Mouse (Mus musculus): ENCODE results near the gene Asl. TPM values are rescaled to one million over a fixed set of nuclear protein-coding genes. Genes with fewer than 3 reads are reported as not detected.
"Not testable (repeated sequence)": the region's sequence is repeated elsewhere in the genome, so short reads cannot be mapped to it uniquely, and the experiment has no call there.

Gene Asl
- polyA plus RNA-seq, 1 experiment from 2014 or later = 29.6 TPM

DNA sequence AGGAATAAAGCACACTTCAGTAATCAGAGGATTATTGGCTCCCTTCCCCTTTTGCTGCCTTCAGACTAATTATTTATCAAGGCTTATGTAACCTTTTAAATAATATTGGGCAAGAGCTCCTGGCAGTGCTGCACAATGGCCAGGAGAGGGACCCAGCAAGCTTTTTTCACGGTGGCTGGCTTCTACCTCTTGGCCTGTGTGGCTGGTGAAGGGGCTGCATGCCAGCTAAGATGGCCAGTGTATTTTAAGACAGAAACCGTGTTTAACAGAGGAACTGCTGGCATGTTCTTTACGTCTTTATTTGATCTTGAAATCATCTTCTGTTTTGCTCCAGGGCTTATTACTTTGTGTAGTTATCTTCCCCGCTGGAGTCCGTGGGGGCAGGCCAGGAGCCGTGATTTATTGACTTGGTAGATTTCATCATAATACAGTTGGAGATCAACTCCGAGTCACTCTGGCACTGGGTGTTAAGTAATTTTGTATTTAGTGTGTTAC lies 15.2 kb upstream of the Asl start:
- no peaks in the 10 kb centered on the region for H3K9me3 ChIP-seq
- H3K27ac ChIP-seq = no peak overlapping the region
- no peak for ATAC-seq (ENCODE audit: insufficient number of reproducible peaks, insufficient read depth, low FRiP score, low TSS enrichment, low read depth)
- no peaks in the 10 kb centered on the region for H3K27me3 ChIP-seq
- peaks cover 93% of the 10 kb centered on the region for H3K36me3 ChIP-seq
- H3K4me2 ChIP-seq = no peak overlapping the region
- no peaks in the 10 kb centered on the region for H3K4me1 ChIP-seq (replicated peaks)
- no peak overlapping the region for H3K9ac ChIP-seq (replicated peaks)
- H3K4me3 ChIP-seq (replicated peaks) = no peak overlapping the region
- 79% methylated on average over 7 of the region's 7 CpGs for WGBS

DNA sequence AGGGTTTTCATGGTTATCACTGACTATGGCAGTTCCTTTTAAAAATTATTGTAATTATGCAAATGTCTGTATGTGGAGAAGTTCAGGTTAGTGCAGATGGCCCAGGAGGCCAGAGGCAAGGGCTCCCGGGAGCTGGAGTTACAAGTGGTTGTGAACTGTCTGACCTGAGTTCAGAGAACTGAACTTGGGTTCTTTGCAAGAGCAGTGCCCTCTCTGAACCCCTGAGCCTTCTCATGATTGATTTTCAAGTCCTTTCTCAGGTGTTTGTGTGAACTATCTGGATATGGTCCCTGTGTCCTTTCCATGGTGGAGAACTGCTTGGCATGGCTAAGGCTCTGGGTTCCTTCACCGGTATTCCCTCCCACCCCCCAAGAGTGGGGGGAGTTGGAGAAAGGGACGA lies 14.7 kb upstream of the Asl start:
- Histone ChIP-seq H3K4me2 (no peak overlapping the region), H3K4me1 (replicated peaks) (no peaks in the 10 kb centered on the region), H3K9me3 (no peaks in the 10 kb centered on the region), H3K36me3 (peaks cover 90% of the 10 kb centered on the region), H3K9ac (replicated peaks) (no peak overlapping the region), H3K4me3 (replicated peaks) (no peak overlapping the region), H3K27ac (no peak overlapping the region), H3K27me3 (no peaks in the 10 kb centered on the region)
- no peak for ATAC-seq (ENCODE audit: insufficient number of reproducible peaks, insufficient read depth, low FRiP score, low TSS enrichment, low read depth)
- WGBS = 89% methylated on average over 3 of the region's 3 CpGs

DNA sequence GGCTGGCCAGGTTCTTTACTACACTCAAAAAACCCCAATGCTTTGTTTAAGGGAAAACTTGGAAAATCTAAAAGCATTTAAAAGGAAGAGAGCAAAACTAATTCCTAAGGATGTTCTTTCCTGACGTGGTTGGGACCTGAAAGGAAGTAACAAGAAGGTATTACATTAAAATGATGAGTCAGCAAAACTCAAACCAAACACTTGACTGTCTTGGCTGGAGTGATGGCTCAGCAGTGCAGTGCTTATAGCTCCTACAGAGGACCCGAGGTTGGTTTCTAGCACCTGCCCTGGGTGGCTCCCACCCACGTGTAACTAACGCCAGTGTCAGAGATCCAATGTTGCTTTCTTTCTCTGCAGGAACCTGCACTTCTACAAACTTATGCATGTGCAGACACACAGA lies 12.2 kb upstream of the Asl start:
- Histone ChIP-seq H3K4me3 (replicated peaks) (no peak overlapping the region), H3K27ac (no peak overlapping the region), H3K4me1 (replicated peaks) (no peaks in the 10 kb centered on the region), H3K27me3 (no peaks in the 10 kb centered on the region), H3K4me2 (no peak overlapping the region), H3K9ac (replicated peaks) (no peak overlapping the region), H3K9me3 (no peaks in the 10 kb centered on the region), H3K36me3 (peaks cover 85% of the 10 kb centered on the region)
- 83% methylated on average over 4 of the region's 4 CpGs for WGBS
- no peak for ATAC-seq (ENCODE audit: insufficient number of reproducible peaks, insufficient read depth, low FRiP score, low TSS enrichment, low read depth)

DNA sequence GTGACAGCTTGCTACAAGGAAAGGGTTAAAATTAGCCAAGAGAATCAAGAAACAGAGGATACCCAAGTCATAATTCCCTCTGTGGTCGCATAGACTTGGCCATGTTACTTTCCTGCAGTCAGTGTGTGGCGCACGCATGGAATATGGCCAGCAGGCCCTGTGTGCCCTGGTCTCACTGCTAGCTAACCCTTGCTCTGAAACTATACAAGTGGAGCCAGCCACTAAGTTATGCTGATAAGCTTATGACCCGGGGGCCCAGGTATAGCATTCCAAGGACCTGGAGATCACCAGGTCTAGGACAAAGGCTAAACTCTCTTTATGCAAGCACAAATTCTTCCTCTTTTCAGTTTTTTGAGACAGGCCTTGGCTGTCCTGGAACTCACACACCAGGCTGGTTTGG lies 11.8 kb upstream of the Asl start:
- Histone ChIP-seq H3K27ac (no peak overlapping the region), H3K4me3 (replicated peaks) (no peak overlapping the region), H3K9me3 (no peaks in the 10 kb centered on the region), H3K9ac (replicated peaks) (no peak overlapping the region), H3K36me3 (peaks cover 85% of the 10 kb centered on the region), H3K4me2 (no peak overlapping the region), H3K4me1 (replicated peaks) (no peaks in the 10 kb centered on the region), H3K27me3 (no peaks in the 10 kb centered on the region)
- WGBS = 93% methylated on average over 4 of the region's 4 CpGs
- ATAC-seq (ENCODE audit: insufficient number of reproducible peaks, insufficient read depth, low FRiP score, low TSS enrichment, low read depth) = no peak

DNA sequence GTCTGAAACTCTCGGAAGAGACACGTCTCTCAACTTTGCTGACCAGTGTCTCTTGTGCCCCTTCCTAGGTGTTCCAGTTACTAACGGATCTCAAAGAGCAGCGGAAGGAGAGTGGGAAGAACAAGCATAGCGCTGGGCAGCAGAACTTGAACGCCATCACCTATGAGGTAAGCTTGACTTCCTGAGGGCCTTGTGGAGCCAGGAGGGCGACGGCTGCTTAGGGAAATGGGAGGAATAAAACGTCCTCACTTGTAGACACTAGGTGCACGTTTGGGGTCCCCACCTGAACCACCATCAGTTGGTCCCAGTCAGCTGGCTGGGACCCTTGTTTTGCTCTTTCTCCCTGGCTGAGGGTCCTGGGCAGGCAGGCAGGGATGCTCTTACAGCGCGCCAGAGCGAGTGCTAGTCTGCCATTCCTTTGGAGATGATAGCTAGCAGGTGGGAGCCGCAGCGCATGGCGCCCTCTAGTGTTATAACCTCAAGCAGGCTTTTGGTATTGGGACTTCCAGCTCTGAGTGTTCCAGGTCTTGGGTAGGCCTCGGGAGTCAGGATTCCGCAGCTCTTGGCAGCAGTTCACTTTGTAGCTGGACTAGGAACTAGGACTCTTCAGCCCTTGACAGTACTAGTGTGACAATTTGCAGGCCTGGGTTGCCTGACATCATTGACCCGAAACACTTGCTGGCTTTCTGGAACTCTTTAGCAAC lies 8.9 kb upstream of the Asl start:
- ATAC-seq (ENCODE audit: insufficient number of reproducible peaks, insufficient read depth, low FRiP score, low TSS enrichment, low read depth) = no peak
- Histone ChIP-seq H3K9me3 (no peaks in the 10 kb centered on the region), H3K9ac (replicated peaks) (no peak overlapping the region), H3K27ac (no peak overlapping the region), H3K4me2 (no peak overlapping the region), H3K36me3 (peaks cover 68% of the 10 kb centered on the region), H3K4me3 (replicated peaks) (no peak overlapping the region), H3K27me3 (no peaks in the 10 kb centered on the region), H3K4me1 (replicated peaks) (no peaks in the 10 kb centered on the region)
- 66% methylated on average over 19 of the region's 19 CpGs for whole genome bisulfite sequencing

DNA sequence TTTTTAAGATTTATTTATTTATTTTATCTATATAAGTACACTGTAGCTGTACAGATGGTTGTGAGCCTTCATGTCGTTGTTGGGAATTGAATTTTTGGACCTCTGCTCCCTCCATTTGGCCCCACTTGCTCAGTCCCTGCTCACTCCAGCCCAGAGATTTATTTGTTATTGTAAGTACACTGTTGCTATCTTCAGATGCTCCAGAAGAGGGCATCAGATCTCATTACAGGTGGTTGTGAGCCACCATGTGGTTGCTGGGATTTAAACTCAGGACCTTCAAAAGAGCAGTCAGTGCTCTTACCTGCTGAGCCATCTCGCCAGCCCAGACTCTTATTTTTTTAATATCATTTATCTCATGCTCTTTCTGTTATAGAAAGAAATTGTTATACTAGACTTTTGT lies 7.3 kb upstream of the Asl start:
- H3K4me1 ChIP-seq (replicated peaks); H3K9me3 ChIP-seq; H3K9ac ChIP-seq (replicated peaks); H3K27me3 ChIP-seq; H3K4me3 ChIP-seq (replicated peaks); H3K4me2 ChIP-seq; H3K27ac ChIP-seq; ATAC-seq (ENCODE audit: insufficient number of reproducible peaks, insufficient read depth, low FRiP score, low TSS enrichment, low read depth): not testable (repeated sequence)
- WGBS = 68% methylated on average over 2 of the region's 2 CpGs
- peaks cover 55% of the 10 kb centered on the region for H3K36me3 ChIP-seq

DNA sequence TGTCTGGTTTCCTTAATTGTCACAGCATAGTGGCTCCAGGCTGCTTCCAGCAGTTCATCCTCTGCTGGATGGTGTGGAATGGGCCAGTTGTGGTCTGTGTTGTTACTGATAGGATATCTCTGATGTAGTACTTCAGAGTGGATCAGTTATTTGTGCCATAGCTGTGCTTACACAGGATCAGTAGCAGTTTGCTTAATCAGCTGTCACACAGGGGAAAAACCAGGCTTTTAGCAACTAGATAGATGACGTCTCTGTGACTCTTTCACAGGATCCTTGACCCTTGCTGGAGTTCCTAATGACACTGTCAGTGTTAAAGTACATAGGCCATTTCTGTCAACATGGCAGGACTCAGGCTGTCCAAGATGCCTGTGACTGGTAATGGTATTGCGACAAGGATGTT lies 4.8 kb upstream of the Asl start:
- H3K27me3 ChIP-seq = no peaks in the 10 kb centered on the region
- no peak overlapping the region for H3K4me3 ChIP-seq (replicated peaks)
- no peaks in the 10 kb centered on the region for H3K9me3 ChIP-seq
- no peak overlapping the region for H3K27ac ChIP-seq
- WGBS = 78% methylated on average over 2 of the region's 2 CpGs
- H3K9ac ChIP-seq (replicated peaks) = no peak overlapping the region
- H3K4me2 ChIP-seq = no peak overlapping the region
- no peak for ATAC-seq (ENCODE audit: insufficient number of reproducible peaks, insufficient read depth, low FRiP score, low TSS enrichment, low read depth)
- peaks cover 34% of the 10 kb centered on the region for H3K36me3 ChIP-seq
- peaks cover 7% of the 10 kb centered on the region; the same call in 1 of the 2 replicates for H3K4me1 ChIP-seq (replicated peaks)

DNA sequence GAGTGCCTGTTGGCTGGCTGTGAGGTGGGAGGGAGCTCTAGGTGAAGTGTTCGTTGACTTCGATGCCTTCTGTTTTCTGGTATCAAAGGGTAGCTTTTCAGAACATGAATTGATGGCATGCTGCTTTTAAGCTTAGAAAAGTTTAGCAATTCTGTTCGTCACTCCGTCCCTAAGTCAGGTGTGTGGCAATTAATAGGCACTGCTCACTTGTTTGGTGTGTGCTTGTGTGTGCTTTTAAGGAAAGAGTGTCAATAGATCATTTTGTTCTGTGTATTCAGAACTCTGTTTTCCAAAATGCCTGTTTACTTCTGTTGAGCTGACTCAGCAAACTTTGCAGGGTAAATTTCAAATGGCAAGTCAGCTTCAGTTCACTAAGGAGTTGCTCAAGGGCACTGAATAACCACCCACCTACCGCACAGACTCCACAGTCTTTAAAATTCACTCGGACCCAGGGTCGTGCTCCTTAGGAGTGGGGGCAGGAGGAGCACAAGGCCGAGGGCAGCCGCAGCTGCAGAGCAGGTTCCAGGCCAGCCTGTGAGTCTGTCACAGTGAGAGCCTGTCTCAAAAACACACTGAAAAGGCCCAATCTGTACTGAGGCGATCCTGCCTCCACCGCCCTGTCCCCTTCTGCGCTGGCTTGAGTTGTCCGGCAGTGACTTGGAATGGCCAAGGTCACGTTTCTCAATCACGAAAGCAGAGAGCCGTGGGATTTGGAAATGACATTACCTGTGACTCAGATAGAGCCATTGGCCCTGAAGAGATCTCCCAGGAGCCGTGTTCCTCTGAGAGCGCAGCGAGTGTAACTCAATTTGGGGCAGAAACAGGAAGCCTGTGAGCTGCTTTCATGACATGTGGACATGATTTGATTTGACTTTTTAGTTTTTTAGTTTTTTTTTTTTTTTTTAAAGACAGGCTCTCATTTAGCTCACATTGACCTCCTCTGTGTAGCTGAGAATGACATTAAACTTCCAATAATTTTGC lies 2.7 kb upstream of the Asl start:
- Histone ChIP-seq H3K36me3 (peaks cover 21% of the 10 kb centered on the region), H3K9ac (replicated peaks) (no peak overlapping the region), H3K4me2 (no peak overlapping the region), H3K4me3 (replicated peaks) (no peak overlapping the region), H3K9me3 (no peaks in the 10 kb centered on the region), H3K27ac (no peak overlapping the region), H3K27me3 (peaks cover 4% of the 10 kb centered on the region; the same call in 1 of the 2 replicates), H3K4me1 (replicated peaks) (peaks cover 7% of the 10 kb centered on the region; the same call in 1 of the 2 replicates)
- 91% methylated on average over 19 of the region's 19 CpGs for WGBS
- no peak for ATAC-seq (ENCODE audit: insufficient number of reproducible peaks, insufficient read depth, low FRiP score, low TSS enrichment, low read depth)

DNA sequence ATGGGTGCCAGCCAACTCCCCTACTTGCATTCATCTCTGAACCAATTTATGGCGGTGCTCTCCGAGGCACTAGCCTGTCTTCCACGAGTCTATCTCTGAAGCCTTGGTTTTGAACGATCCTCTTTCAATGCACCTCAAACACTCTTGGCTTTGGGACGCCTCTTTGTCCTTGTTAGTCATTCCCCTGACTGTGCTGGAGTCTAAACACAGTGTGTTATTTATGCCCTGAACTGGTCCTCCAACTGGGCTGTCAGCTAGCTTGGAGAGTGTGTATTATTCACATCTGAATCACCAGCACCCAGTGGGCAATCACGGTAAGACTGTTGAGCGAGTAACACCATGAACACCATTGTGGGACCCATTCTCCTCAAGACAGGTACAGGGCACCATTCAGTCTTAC lies 1.4 kb downstream of the Asl start:
- Histone ChIP-seq H3K27me3 (peaks cover 4% of the 10 kb centered on the region; the same call in 1 of the 2 replicates), H3K4me3 (replicated peaks) (no peak overlapping the region), H3K36me3 (peaks cover 3% of the 10 kb centered on the region; the same call in 1 of the 2 replicates), H3K4me2 (no peak overlapping the region), H3K4me1 (replicated peaks) (peaks cover 10% of the 10 kb centered on the region; the same call in 1 of the 2 replicates), H3K9ac (replicated peaks) (no peak overlapping the region), H3K9me3 (no peaks in the 10 kb centered on the region), H3K27ac (no peak overlapping the region)
- 80% methylated on average over 7 of the region's 7 CpGs for WGBS
- ATAC-seq (ENCODE audit: insufficient number of reproducible peaks, insufficient read depth, low FRiP score, low TSS enrichment, low read depth) = no peak

DNA sequence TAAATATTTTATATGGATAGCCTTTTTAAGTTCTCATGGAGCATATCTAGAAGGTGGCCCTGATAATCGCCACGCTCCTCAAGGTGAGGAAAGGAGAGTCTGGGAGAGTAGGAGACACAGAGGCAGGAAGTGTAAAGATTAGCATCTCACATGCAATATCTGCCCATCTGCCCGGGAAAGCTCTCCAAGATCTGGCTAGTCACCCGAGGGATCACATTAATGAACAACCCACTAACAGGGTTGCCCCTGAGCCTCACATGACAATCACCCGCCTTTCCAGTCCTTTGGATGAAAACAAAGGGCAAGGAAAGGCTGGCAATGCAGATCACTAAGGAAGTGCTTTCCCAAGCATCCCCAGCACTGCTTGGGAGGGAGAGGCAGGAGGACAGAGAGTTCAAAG lies 1.9 kb downstream of the Asl start:
- H3K9me3 ChIP-seq = no peaks in the 10 kb centered on the region
- ATAC-seq (ENCODE audit: insufficient number of reproducible peaks, insufficient read depth, low FRiP score, low TSS enrichment, low read depth) = no peak

More for the DNA sequence above, 1.9 kb downstream of the Asl start:
- H3K4me1 ChIP-seq (replicated peaks) = peaks cover 10% of the 10 kb centered on the region; the same call in 1 of the 2 replicates
- H3K9ac ChIP-seq (replicated peaks) = no peak overlapping the region
- H3K36me3 ChIP-seq = no peaks in the 10 kb centered on the region
- H3K4me2 ChIP-seq = no peak overlapping the region
- H3K27me3 ChIP-seq = peaks cover 4% of the 10 kb centered on the region; the same call in 1 of the 2 replicates
- H3K27ac ChIP-seq = no peak overlapping the region
- no peak overlapping the region for H3K4me3 ChIP-seq (replicated peaks)
- WGBS = 82% methylated on average over 5 of the region's 5 CpGs

All from limb, embryonic 12.5 days (tissue).